Mouse (Mus musculus) stomach, embryonic 16.5 days (tissue): ENCODE measurements around the gene Snx32. TPM values are rescaled to one million over a fixed set of nuclear protein-coding genes. Genes with fewer than 3 reads are reported as not detected.
A peak's percentile ranks its signal among the peaks of the same experiment; 100 is the strongest.
"Not testable (repeated sequence)": the region's sequence is repeated elsewhere in the genome, so short reads cannot be mapped to it uniquely, and the experiment has no call there.

Experiments used
- ATAC-seq: fragments of 200-750 bp; cut with Nextera tagmentation; 2 replicates; pipeline ENCODE4 v1.8.0; 2017; ENCODE audit warnings: moderate number of reproducible peaks, moderate TSS enrichment; ENCODE audit not compliant: insufficient read depth, low FRiP score
- H3K27ac ChIP-seq: fragments of 300-500 bp; sonication (generic); 2 replicates; pipeline ENCODE4 v1.5.1; 2014; ENCODE audit warnings: low read length
- H3K27me3 ChIP-seq: fragments of 300-500 bp; sonication (generic); 2 replicates; pipeline ENCODE4 v1.6.1; 2014; ENCODE audit warnings: low read length, control low read depth, mixed read lengths; ENCODE audit not compliant: control insufficient read depth, insufficient read depth
- H3K36me3 ChIP-seq: fragments of 300-500 bp; sonication (generic); 2 replicates; pipeline ENCODE4 v1.6.1; 2014; ENCODE audit warnings: low read length; ENCODE audit not compliant: control insufficient read depth, insufficient read depth
- H3K4me1 ChIP-seq: fragments of 300-500 bp; sonication (generic); 2 replicates; pipeline ENCODE4 v1.6.1; 2014; ENCODE audit warnings: low read length, control low read depth, mixed read lengths; ENCODE audit not compliant: control insufficient read depth, insufficient read depth
- H3K4me2 ChIP-seq: fragments of 300-500 bp; sonication (generic); 2 replicates; pipeline ENCODE4 v1.6.1; 2014; ENCODE audit warnings: low read depth, low read length, mixed read lengths
- H3K4me3 ChIP-seq: fragments of 300-500 bp; sonication (generic); replicated peaks from 2 replicates; pipeline ENCODE4 v1.5.1; 2014; ENCODE audit warnings: mild to moderate bottlenecking, low read length
- H3K9ac ChIP-seq: fragments of 300-500 bp; sonication (generic); 2 replicates; pipeline ENCODE4 v1.6.1; 2014; ENCODE audit warnings: low read length
- H3K9me3 ChIP-seq: fragments of 300-500 bp; sonication (generic); replicated peaks from 2 replicates; pipeline ENCODE4 v1.6.1; 2016; ENCODE audit warnings: low read length, control low read depth; ENCODE audit not compliant: control insufficient read depth
- WGBS: fragments of 180-500 bp; shearing (Covaris S2); extraction: QIAGEN DNeasy Blood & Tissue Kit; methylation state at CpG from one replicate; pipeline ENCODE4 v1.1.7; 2014; 5-methylcytosine and 5-hydroxymethylcytosine counted together
- polyA plus RNA-seq: library from polyadenylated mRNA; unstranded; fragments of >200 nt; fragmentation: Nextera tagmentation; extraction: Ambion mirVana; gene quantifications from 2 replicates; pipeline ENCODE4 v1.2.1, GENCODE M21; 2015

Gene Snx32
- polyA plus RNA-seq, 1 experiment from 2014 or later: 10.8 TPM

DNA sequence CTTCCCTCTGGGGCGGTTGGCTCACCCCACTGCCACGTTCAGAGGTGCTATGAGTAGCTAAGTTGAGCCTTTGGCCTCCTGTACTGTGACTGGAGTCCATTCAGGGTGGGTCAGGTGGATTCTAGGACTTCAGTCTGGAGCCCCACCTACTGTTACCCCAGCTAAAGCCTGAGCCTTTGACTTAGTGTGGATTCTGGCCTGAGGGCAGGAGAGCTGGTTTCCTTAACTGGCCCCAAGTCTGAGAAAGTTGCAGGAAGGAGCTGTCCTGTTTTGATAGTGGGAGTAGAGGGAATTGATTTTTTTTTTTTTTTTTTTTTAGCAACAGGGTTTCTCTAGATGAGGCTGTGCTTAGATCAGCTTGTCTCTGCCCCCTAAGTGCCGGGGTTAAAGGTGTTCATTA lies 16.0 kb downstream of the Snx32 start:
- peaks cover 15% of the 10 kb centered on the region; the same call in 1 of the 2 replicates for H3K36me3 ChIP-seq
- no peak overlapping the region for H3K4me3 ChIP-seq
- H3K9me3 ChIP-seq: no peaks in the 10 kb centered on the region
- H3K27me3 ChIP-seq: no peaks in the 10 kb centered on the region
- H3K27ac ChIP-seq: no peak overlapping the region
- H3K9ac ChIP-seq: no peak overlapping the region
- ATAC-seq: no peak
- H3K4me2 ChIP-seq: no peak overlapping the region
- peaks cover 14% of the 10 kb centered on the region for H3K4me1 ChIP-seq
- WGBS: 78% methylated on average over 3 of the region's 3 CpGs

DNA sequence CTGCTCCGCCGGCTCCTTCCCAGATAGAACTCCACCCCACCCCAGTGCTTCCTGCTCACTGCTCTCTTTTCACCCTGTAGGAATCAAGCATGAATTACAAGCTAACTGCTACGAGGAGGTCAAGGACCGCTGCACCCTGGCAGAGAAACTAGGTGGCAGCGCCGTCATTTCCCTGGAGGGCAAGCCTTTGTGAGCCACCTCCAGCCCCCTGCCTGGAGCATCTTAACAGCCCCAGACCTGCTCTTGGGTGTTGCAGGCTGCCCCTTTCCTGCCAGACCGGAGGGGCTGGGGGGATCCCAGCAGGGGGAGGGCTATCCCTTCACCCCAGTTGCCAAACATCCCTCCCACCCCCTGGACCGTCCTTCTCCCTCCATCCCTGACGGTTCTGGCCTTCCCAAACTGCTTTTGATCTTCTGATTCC lies 17.0 kb downstream of the Snx32 start:
- not testable (repeated sequence) for H3K4me3 ChIP-seq, H3K27ac ChIP-seq, H3K9me3 ChIP-seq, H3K27me3 ChIP-seq, ATAC-seq, H3K9ac ChIP-seq, H3K4me2 ChIP-seq
- Histone ChIP-seq H3K4me1 (peaks cover 22% of the 10 kb centered on the region), H3K36me3 (peaks cover 15% of the 10 kb centered on the region; the same call in 1 of the 2 replicates)
- 74% methylated on average over 9 of the region's 9 CpGs for WGBS

GRCm38 (mm10) chr19:5492641-5493040 lies 17.7 kb downstream of the Snx32 start:
- H3K4me1 ChIP-seq: peaks cover 22% of the 10 kb centered on the region
- H3K27ac ChIP-seq: no peak overlapping the region
- no peak overlapping the region for H3K4me3 ChIP-seq
- peaks cover 14% of the 10 kb centered on the region; the same call in 1 of the 2 replicates for H3K36me3 ChIP-seq
- no peak overlapping the region for H3K4me2 ChIP-seq
- no peaks in the 10 kb centered on the region for H3K27me3 ChIP-seq
- 80% methylated on average over 4 of the region's 4 CpGs for WGBS
- ATAC-seq: no peak
- H3K9me3 ChIP-seq: no peaks in the 10 kb centered on the region
- H3K9ac ChIP-seq: no peak overlapping the region

DNA sequence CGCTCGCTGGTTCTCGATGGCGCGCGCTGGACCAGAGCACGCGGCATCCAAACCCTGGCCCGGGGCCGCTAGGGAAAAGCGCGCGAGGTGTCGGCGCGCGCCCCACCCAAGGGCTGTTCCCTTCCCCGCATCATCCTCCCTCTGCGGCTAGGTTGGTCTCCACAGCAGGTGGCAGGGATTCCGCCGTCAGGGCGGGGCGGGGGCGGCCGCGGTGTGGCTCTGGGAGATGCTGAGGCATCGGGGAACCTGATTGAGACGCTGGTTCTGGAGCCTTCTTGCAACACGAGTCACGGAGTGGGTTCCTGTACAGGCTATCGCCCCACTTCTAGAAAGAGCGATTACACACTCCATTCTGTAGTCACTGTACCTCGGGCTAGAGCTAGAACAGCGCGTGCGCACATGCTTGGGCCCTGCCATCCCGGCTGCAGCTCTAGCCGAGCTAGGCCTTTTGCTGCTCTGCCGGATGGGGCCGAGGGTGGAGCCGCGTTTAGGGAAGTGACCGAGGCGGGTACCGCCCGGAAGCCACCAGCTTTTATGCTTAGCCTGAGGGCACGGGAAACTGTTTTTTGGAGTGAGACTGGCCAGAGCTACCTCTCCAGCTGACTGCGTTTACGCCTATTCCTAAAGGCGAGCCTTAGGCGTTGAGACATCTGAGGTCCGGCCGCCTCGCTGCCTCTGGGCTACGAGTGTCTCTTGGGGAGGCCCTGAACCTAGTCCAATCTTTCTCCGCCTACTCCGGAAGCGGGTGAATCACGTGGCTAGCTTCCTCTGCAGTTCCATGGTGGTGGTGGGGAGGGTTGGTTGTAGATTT lies 19.2 kb downstream of the Snx32 start:
- Histone ChIP-seq H3K4me2 (peak overlapping the region; percentile 86), H3K4me3 (peak overlapping the region; percentile 96), H3K9ac (peak overlapping the region; percentile 97), H3K27ac (peak overlapping the region; percentile 100), H3K27me3 (no peaks in the 10 kb centered on the region), H3K4me1 (peaks cover 28% of the 10 kb centered on the region), H3K36me3 (peaks cover 6% of the 10 kb centered on the region; the same call in 1 of the 2 replicates), H3K9me3 (no peaks in the 10 kb centered on the region)
- peak; percentile 4; the same call in 1 of the 2 replicates for ATAC-seq
- WGBS: under 1% methylated on average over 59 of the region's 59 CpGs

GRCm38 (mm10) chr19:5490313-5490897 lies 19.9 kb downstream of the Snx32 start, which contains the start of gene Cfl1:
Cfl1 (plus strand) TSS chr19:5490455.
- Histone ChIP-seq H3K36me3 (peaks cover 6% of the 10 kb centered on the region; the same call in 1 of the 2 replicates), H3K4me2 (peak within 1 kb of the TSS; percentile 93), H3K9ac (peak within 1 kb of the TSS; percentile 97), H3K4me3 (peak within 1 kb of the TSS; percentile 96), H3K27ac (peak within 1 kb of the TSS; percentile 100), H3K9me3 (no peaks in the 10 kb centered on the region), H3K4me1 (peaks cover 28% of the 10 kb centered on the region), H3K27me3 (no peaks in the 10 kb centered on the region)
- under 1% methylated on average over 60 of the region's 62 CpGs for WGBS
- peak; percentile 74 for ATAC-seq

GRCm38 (mm10) chr19:5489721-5490120 lies 20.6 kb downstream of the Snx32 start:
- Histone ChIP-seq H3K4me3 (peak overlapping the region; percentile 96; the same call in 1 of the 2 replicates), H3K4me2 (peak overlapping the region; percentile 93), H3K4me1 (peaks cover 28% of the 10 kb centered on the region), H3K27ac (peak overlapping the region; percentile 100)
- H3K36me3 ChIP-seq, H3K9ac ChIP-seq, H3K9me3 ChIP-seq, H3K27me3 ChIP-seq, ATAC-seq: not testable (repeated sequence)
- WGBS: 43% methylated on average over 10 of the region's 10 CpGs

DNA sequence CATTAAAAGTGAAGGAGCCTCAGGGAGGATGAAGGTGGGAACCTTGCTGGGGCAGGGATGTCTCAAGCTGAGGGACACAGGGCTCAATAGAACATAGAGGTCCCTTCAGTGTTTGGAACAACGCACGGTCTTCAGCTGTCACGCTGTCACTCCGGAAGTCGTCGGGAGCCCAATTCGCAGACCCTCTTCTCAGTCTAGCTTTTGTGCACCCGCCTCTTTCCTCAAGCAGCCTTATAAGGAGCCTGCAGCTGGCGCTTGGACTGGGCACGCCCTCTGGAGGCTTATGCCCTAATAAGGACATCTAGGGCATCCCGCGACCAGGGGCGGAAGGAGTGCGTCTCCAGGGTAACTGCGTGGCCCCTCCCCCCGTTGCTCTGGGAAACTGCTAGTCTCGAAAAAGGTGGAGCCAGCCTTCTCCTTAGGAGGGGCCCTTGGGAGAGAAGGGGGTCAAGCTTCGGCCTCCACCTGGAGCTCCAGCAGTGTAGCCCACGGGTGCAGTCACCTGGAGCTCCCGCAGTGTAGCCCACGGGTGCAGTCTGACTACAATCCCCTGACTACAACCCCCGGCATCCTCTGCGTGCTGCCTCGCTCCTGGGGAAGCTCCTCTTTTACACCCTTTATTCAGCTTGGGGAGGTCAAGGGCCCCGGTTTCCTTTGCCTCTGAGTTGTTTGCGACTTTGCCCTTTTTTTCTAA lies 21.3 kb downstream of the Snx32 start:
- H3K9ac ChIP-seq: peak overlapping the region; percentile 75
- no peaks in the 10 kb centered on the region for H3K9me3 ChIP-seq
- peak; percentile 84 for ATAC-seq
- H3K27me3 ChIP-seq: no peaks in the 10 kb centered on the region
- peak overlapping the region; percentile 63 for H3K4me3 ChIP-seq
- H3K4me1 ChIP-seq: peaks cover 28% of the 10 kb centered on the region
- WGBS: under 1% methylated on average over 26 of the region's 26 CpGs
- H3K36me3 ChIP-seq: peaks cover 15% of the 10 kb centered on the region; the same call in 1 of the 2 replicates
- H3K27ac ChIP-seq: peak overlapping the region; percentile 100
- H3K4me2 ChIP-seq: peak overlapping the region; percentile 93

- peak within 1 kb of the TSS; percentile 63 for H3K4me3 ChIP-seq
- ATAC-seq: peak; percentile 77
- peak within 1 kb of the TSS; percentile 83 for H3K9ac ChIP-seq
- no peaks in the 10 kb centered on the region for H3K9me3 ChIP-seq
- peak within 1 kb of the TSS; percentile 100 for H3K27ac ChIP-seq
- peaks cover 28% of the 10 kb centered on the region for H3K4me1 ChIP-seq
- WGBS: under 1% methylated on average over 39 of the region's 39 CpGs
- H3K27me3 ChIP-seq: no peaks in the 10 kb centered on the region
- peaks cover 14% of the 10 kb centered on the region; the same call in 1 of the 2 replicates for H3K36me3 ChIP-seq
- H3K4me2 ChIP-seq: peak within 1 kb of the TSS; percentile 93
Measured at GRCm38 (mm10) chr19:5487768-5488550, 22.4 kb downstream of the Snx32 start, which contains the start of gene Mus81. Mus81 (minus strand) TSS chr19:5488402.
